Mouse (Mus musculus) embryonic fibroblast, embryonic 13.5 days (primary cell): Measurements from ENCODE around the gene Mcf2l.

Experiments
- CTCF ChIP-seq: IDR thresholded peaks from 2 replicates; pipeline ENCODE4 v1.5.1; 2011; ENCODE audit warnings: mild to moderate bottlenecking, control low read depth, low read length, moderate library complexity, borderline replicate concordance; ENCODE audit not compliant: insufficient read depth
- POLR2A ChIP-seq: IDR thresholded peaks from 2 replicates; pipeline ENCODE4 v1.6.1; 2011; ENCODE audit warnings: low read depth, mild to moderate bottlenecking, control low read depth, low read length, moderate library complexity

- no peak for TF ChIP-seq CTCF
- TF ChIP-seq POLR2A, result no peak
Observed at GRCm38 (mm10) chr8:12831659-12832589, 41.7 kb upstream of the Mcf2l start.
